Mouse (Mus musculus): ENCODE measurements around the gene Vtcn1. TPM values are rescaled to one million over a fixed set of nuclear protein-coding genes. Genes with fewer than 3 reads are reported as not detected.
A peak's percentile ranks its signal among the peaks of the same experiment; 100 is the strongest.
"Not testable (repeated sequence)": the region's sequence is repeated elsewhere in the genome, so short reads cannot be mapped to it uniquely, and the experiment has no call there.

Gene Vtcn1
- polyA plus RNA-seq, 1 experiment from 2014 or later: not detected

- Histone ChIP-seq H3K27ac (no peak overlapping the region), H3K9ac (replicated peaks) (no peak overlapping the region), H3K4me2 (replicated peaks) (no peak overlapping the region), H3K4me1 (replicated peaks) (no peaks in the 10 kb centered on the region), H3K4me3 (replicated peaks) (no peak overlapping the region), H3K9me3 (no peaks in the 10 kb centered on the region), H3K27me3 (no peaks in the 10 kb centered on the region), H3K36me3 (no peaks in the 10 kb centered on the region)
- no peak for ATAC-seq
- 89% methylated on average over 2 of the region's 2 CpGs for WGBS
Measured at GRCm38 (mm10) chr3:100811836-100812235, 13.4 kb upstream of the Vtcn1 start.

GRCm38 (mm10) chr3:100815490-100815889 is 9.8 kb upstream of the Vtcn1 start:
- not testable (repeated sequence) for H3K27me3 ChIP-seq; H3K9ac ChIP-seq (replicated peaks); H3K36me3 ChIP-seq; ATAC-seq; H3K4me3 ChIP-seq (replicated peaks); H3K27ac ChIP-seq; H3K9me3 ChIP-seq; H3K4me1 ChIP-seq (replicated peaks); H3K4me2 ChIP-seq (replicated peaks)
- 60% methylated on average over 1 of the region's 1 CpGs for WGBS

- Histone ChIP-seq H3K27me3 (no peaks in the 10 kb centered on the region), H3K27ac (no peak overlapping the region), H3K4me1 (replicated peaks) (no peaks in the 10 kb centered on the region), H3K9ac (replicated peaks) (no peak overlapping the region), H3K4me2 (replicated peaks) (no peak overlapping the region), H3K4me3 (replicated peaks) (no peak overlapping the region), H3K36me3 (no peaks in the 10 kb centered on the region), H3K9me3 (no peaks in the 10 kb centered on the region)
- no peak for ATAC-seq
- 78% methylated on average over 4 of the region's 4 CpGs for WGBS
Measured at GRCm38 (mm10) chr3:100818709-100819108, 6.5 kb upstream of the Vtcn1 start.

GRCm38 (mm10) chr3:100819571-100819970 is 5.7 kb upstream of the Vtcn1 start:
- WGBS: 89% methylated on average over 5 of the region's 5 CpGs
- Histone ChIP-seq H3K4me3 (replicated peaks) (no peak overlapping the region), H3K27me3 (no peaks in the 10 kb centered on the region), H3K36me3 (no peaks in the 10 kb centered on the region), H3K9me3 (no peaks in the 10 kb centered on the region), H3K4me1 (replicated peaks) (no peaks in the 10 kb centered on the region), H3K4me2 (replicated peaks) (no peak overlapping the region), H3K9ac (replicated peaks) (no peak overlapping the region), H3K27ac (no peak overlapping the region)
- ATAC-seq: no peak

GRCm38 (mm10) chr3:100820852-100821251 is 4.4 kb upstream of the Vtcn1 start:
- no peaks in the 10 kb centered on the region for H3K36me3 ChIP-seq
- no peaks in the 10 kb centered on the region for H3K9me3 ChIP-seq
- no peaks in the 10 kb centered on the region for H3K27me3 ChIP-seq
- no peak overlapping the region for H3K4me3 ChIP-seq (replicated peaks)
- WGBS: 65% methylated on average over 2 of the region's 2 CpGs
- H3K9ac ChIP-seq (replicated peaks): no peak overlapping the region
- ATAC-seq: peak; percentile 49; the same call in 1 of the 2 replicates
- no peaks in the 10 kb centered on the region for H3K4me1 ChIP-seq (replicated peaks)
- no peak overlapping the region for H3K27ac ChIP-seq
- H3K4me2 ChIP-seq (replicated peaks): no peak overlapping the region

GRCm38 (mm10) chr3:100821276-100821675 is 4.0 kb upstream of the Vtcn1 start:
- Histone ChIP-seq H3K9me3 (no peaks in the 10 kb centered on the region), H3K4me1 (replicated peaks) (no peaks in the 10 kb centered on the region), H3K4me2 (replicated peaks) (no peak overlapping the region), H3K36me3 (no peaks in the 10 kb centered on the region), H3K9ac (replicated peaks) (no peak overlapping the region), H3K4me3 (replicated peaks) (no peak overlapping the region), H3K27me3 (no peaks in the 10 kb centered on the region), H3K27ac (no peak overlapping the region)
- ATAC-seq: peak; percentile 73; the same call in 1 of the 2 replicates
- 62% methylated on average over 2 of the region's 2 CpGs for WGBS

GRCm38 (mm10) chr3:100843784-100844183 is 18.5 kb downstream of the Vtcn1 start:
- Histone ChIP-seq H3K9me3 (no peaks in the 10 kb centered on the region), H3K4me2 (replicated peaks) (no peak overlapping the region), H3K36me3 (no peaks in the 10 kb centered on the region), H3K4me3 (replicated peaks) (no peak overlapping the region), H3K4me1 (replicated peaks) (0 out of 2 replicates have a peak, but pooled peaks cover 4% of the 10 kb centered on the region), H3K9ac (replicated peaks) (no peak overlapping the region), H3K27ac (no peak overlapping the region), H3K27me3 (no peaks in the 10 kb centered on the region)
- 81% methylated on average over 3 of the region's 3 CpGs for whole genome bisulfite sequencing
- no peak for ATAC-seq

GRCm38 (mm10) chr3:100844366-100844765 is 19.1 kb downstream of the Vtcn1 start:
- no peak for ATAC-seq
- H3K4me3 ChIP-seq (replicated peaks): no peak overlapping the region
- no peak overlapping the region for H3K9ac ChIP-seq (replicated peaks)
- 0 out of 2 replicates have a peak, but pooled peaks cover 4% of the 10 kb centered on the region for H3K4me1 ChIP-seq (replicated peaks)
- H3K36me3 ChIP-seq: no peaks in the 10 kb centered on the region
- no peaks in the 10 kb centered on the region for H3K27me3 ChIP-seq
- no peaks in the 10 kb centered on the region for H3K9me3 ChIP-seq
- no peak overlapping the region for H3K27ac ChIP-seq
- WGBS: 82% methylated on average over 5 of the region's 5 CpGs
- no peak overlapping the region for H3K4me2 ChIP-seq (replicated peaks)

- H3K4me1 ChIP-seq (replicated peaks): 0 out of 2 replicates have a peak, but pooled peaks cover 4% of the 10 kb centered on the region
Measured at GRCm38 (mm10) chr3:100848348-100848747, 23.1 kb downstream of the Vtcn1 start.

GRCm38 (mm10) chr3:100850468-100850867 is 25.2 kb downstream of the Vtcn1 start:
- WGBS: 83% methylated on average over 6 of the region's 6 CpGs
- H3K9me3 ChIP-seq: no peaks in the 10 kb centered on the region
- H3K27ac ChIP-seq: no peak overlapping the region
- H3K4me1 ChIP-seq (replicated peaks): 0 out of 2 replicates have a peak, but pooled peaks cover 4% of the 10 kb centered on the region
- no peak overlapping the region for H3K9ac ChIP-seq (replicated peaks)
- H3K27me3 ChIP-seq: no peaks in the 10 kb centered on the region
- ATAC-seq: no peak
- no peak overlapping the region for H3K4me2 ChIP-seq (replicated peaks)
- no peaks in the 10 kb centered on the region for H3K36me3 ChIP-seq
- no peak overlapping the region for H3K4me3 ChIP-seq (replicated peaks)

More at GRCm38 (mm10) chr3:100848348-100848747, 23.1 kb downstream of the Vtcn1 start:
- H3K4me2 ChIP-seq (replicated peaks): no peak overlapping the region
- no peaks in the 10 kb centered on the region for H3K27me3 ChIP-seq
- no peaks in the 10 kb centered on the region for H3K36me3 ChIP-seq
- H3K9ac ChIP-seq (replicated peaks): no peak overlapping the region
- no peak overlapping the region for H3K27ac ChIP-seq
- 89% methylated on average over 7 of the region's 7 CpGs for WGBS
- H3K9me3 ChIP-seq: no peaks in the 10 kb centered on the region
- H3K4me3 ChIP-seq (replicated peaks): no peak overlapping the region
- ATAC-seq: no peak

GRCm38 (mm10) chr3:100856050-100856815 is 31.0 kb downstream of the Vtcn1 start:
- Histone ChIP-seq H3K4me2 (replicated peaks) (no peak overlapping the region), H3K4me1 (replicated peaks) (no peaks in the 10 kb centered on the region), H3K27ac (no peak overlapping the region), H3K36me3 (no peaks in the 10 kb centered on the region), H3K4me3 (replicated peaks) (no peak overlapping the region), H3K9ac (replicated peaks) (no peak overlapping the region), H3K27me3 (no peaks in the 10 kb centered on the region), H3K9me3 (no peaks in the 10 kb centered on the region)
- no peak for ATAC-seq
- 69% methylated on average over 9 of the region's 9 CpGs for WGBS

GRCm38 (mm10) chr3:100857139-100857538 is 31.9 kb downstream of the Vtcn1 start:
- Histone ChIP-seq H3K36me3 (no peaks in the 10 kb centered on the region), H3K9ac (replicated peaks) (no peak overlapping the region), H3K4me1 (replicated peaks) (peaks cover 6% of the 10 kb centered on the region), H3K27me3 (no peaks in the 10 kb centered on the region), H3K27ac (no peak overlapping the region), H3K9me3 (no peaks in the 10 kb centered on the region), H3K4me3 (replicated peaks) (no peak overlapping the region), H3K4me2 (replicated peaks) (no peak overlapping the region)
- WGBS: 92% methylated on average over 5 of the region's 5 CpGs
- no peak for ATAC-seq

Measured in midbrain, embryonic 13.5 days (tissue).